Mouse (Mus musculus): ENCODE measurements around the gene Tspoap1.

DNA sequence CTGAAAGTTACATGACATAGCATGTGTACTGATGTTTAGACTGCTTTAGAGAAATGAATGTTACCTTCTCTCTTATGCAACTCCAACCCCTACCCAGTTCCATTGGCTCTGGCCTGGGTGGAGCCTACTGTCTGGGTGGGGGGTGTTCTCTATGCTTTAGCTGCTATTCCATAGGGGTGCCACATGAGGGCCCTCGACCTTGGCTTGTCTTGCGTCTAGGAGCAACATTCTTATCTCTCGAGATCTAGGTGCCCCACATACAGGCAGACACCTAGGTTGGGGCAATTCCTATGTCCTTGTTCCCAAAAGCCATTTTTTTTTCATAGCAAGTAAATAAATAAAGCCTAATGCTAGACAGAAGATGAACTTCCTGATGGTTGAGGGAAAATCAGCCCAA is 734 bp upstream of the Tspoap1 start:
- TF ChIP-seq POLR2A (IDR thresholded peaks at IDR 0.05; ENCODE audit: low read depth, low read length), result no peak
- TF ChIP-seq CTCF (IDR thresholded peaks at IDR 0.05; ENCODE audit: extremely low read depth, insufficient read length, insufficient replicate concordance, low read depth, low read length), result peak; percentile 32; the same call in 1 of the 2 replicates

All from small intestine, adult 2 months (tissue).